Comparison of ENCODE assay signal across 27 mouse cellular contexts in the genomic region with DNA sequence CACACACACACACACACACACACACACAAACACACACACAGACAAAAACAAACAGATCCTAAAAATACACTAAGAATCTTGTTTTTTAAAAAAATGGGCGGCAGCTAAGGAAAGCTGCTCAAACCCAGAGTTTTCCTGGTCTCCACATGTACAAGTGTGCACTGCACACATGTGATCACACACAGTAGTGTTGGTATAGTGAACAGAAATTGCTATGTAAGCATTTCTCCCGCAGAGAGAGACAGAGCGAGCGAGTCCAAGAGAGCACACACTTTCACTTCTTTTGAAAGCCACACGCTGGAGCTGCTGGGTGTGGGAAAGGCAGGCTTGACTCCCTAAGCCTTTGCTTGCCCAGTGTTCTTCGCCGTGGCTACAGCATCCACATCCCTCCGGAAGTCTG. TPM values are rescaled to one million over a fixed set of nuclear protein-coding genes. Genes with fewer than 3 reads are reported as not detected.
"Had no signal": no experiment of that assay in that cellular context is flagged by ENCODE, and none has a peak within 500 bp of the region (broad histone marks: within the 10 kb centered on the region; RNA-seq: fewer than 3 reads in every experiment).

No protein-coding gene starts in this region.

- H3K27ac ChIP-seq: embryonic facial prominence, embryonic 10.5 days; embryonic facial prominence, embryonic 12.5 days; embryonic facial prominence, embryonic 13.5 days; embryonic facial prominence, embryonic 15.5 days; forebrain, embryonic 10.5 days; forebrain, embryonic 12.5 days; forebrain, embryonic 13.5 days; gastrocnemius, adult 2 months; heart, adult 2 months; heart, embryonic 10.5 days had no signal

- H3K4me2 ChIP-seq: embryonic facial prominence, embryonic 12.5 days; embryonic facial prominence, embryonic 13.5 days; embryonic facial prominence, embryonic 15.5 days; forebrain, embryonic 12.5 days; forebrain, embryonic 13.5 days had no signal

- H3K27me3 ChIP-seq: embryonic facial prominence, embryonic 12.5 days; embryonic facial prominence, embryonic 13.5 days; embryonic facial prominence, embryonic 15.5 days; forebrain, embryonic 12.5 days; forebrain, embryonic 13.5 days had no signal

- H3K4me3 ChIP-seq: embryonic facial prominence, embryonic 10.5 days; embryonic facial prominence, embryonic 12.5 days; embryonic facial prominence, embryonic 13.5 days; embryonic facial prominence, embryonic 15.5 days; erythroblast, embryonic 14.5 days; forebrain, embryonic 10.5 days; forebrain, embryonic 12.5 days; forebrain, embryonic 13.5 days; gastrocnemius, adult 2 months; heart, adult 2 months; heart, embryonic 10.5 days had no signal

- ATAC-seq: forebrain, embryonic 13.5 days; forebrain, embryonic 14.5 days; forebrain, postnatal 0 days had no signal

- H3K36me3 ChIP-seq: embryonic facial prominence, embryonic 12.5 days; embryonic facial prominence, embryonic 13.5 days; embryonic facial prominence, embryonic 15.5 days; forebrain, embryonic 12.5 days had no signal

- DNase-seq: cerebellum, adult 9-10 months; cerebellum, adult 9-11 months; cerebellum, postnatal 10 days; cerebellum, postnatal 14 days; cerebellum, postnatal 25 days; cerebellum, postnatal 36 days; embryo, embryonic 11 days; forebrain, postnatal 0 days; gastrocnemius, adult 2 months; gastrocnemius, postnatal 10 days; gastrocnemius, postnatal 14 days; gastrocnemius, postnatal 25 days; gastrocnemius, postnatal 36 days; heart, adult 11 months; heart, adult 18-20 months; heart, adult 2 months had no signal

- H3K9me3 ChIP-seq: embryonic facial prominence, embryonic 10.5 days; embryonic facial prominence, embryonic 12.5 days; embryonic facial prominence, embryonic 13.5 days; embryonic facial prominence, embryonic 15.5 days; forebrain, embryonic 12.5 days; forebrain, embryonic 13.5 days; heart, embryonic 10.5 days had no signal

- H3K9ac ChIP-seq: embryonic facial prominence, embryonic 12.5 days; embryonic facial prominence, embryonic 13.5 days; embryonic facial prominence, embryonic 15.5 days; forebrain, embryonic 12.5 days; forebrain, embryonic 13.5 days; forebrain, postnatal 0 days had no signal

RNA-seq across cellular contexts. Expression of a gene that starts 58.5 kb away (rescaled TPM):
- total RNA-seq: granulocyte monocyte progenitor cell, adult 5-6 weeks had no signal
